Mouse (Mus musculus) adrenal gland, adult 18-20 months (tissue): Measurements from ENCODE around the gene Epm2a. TPM values are rescaled to one million over a fixed set of nuclear protein-coding genes. Genes with fewer than 3 reads are reported as not detected.

ENCODE experiments used
- DNase-seq, 2 experiments: peaks; one replicate each; pipeline ENCODE4 v3.0.0; 2021 to 2022; ENCODE audit warnings: low spot score in 2 of 2
- total RNA-seq, 2 experiments: library from RNA; stranded (reverse); gene quantifications; 1 replicate in 1 of 2; 2 replicates in 1 of 2; pipeline ENCODE4 v1.2.3; 2021

Epm2a gene
- total RNA-seq, 2 experiments from 2014 or later = 10.9 to 14.9 TPM

GRCm38 (mm10) chr10:11420071-11420470 is 76.9 kb downstream of the Epm2a start:
- DNase-seq = no peak

DNA sequence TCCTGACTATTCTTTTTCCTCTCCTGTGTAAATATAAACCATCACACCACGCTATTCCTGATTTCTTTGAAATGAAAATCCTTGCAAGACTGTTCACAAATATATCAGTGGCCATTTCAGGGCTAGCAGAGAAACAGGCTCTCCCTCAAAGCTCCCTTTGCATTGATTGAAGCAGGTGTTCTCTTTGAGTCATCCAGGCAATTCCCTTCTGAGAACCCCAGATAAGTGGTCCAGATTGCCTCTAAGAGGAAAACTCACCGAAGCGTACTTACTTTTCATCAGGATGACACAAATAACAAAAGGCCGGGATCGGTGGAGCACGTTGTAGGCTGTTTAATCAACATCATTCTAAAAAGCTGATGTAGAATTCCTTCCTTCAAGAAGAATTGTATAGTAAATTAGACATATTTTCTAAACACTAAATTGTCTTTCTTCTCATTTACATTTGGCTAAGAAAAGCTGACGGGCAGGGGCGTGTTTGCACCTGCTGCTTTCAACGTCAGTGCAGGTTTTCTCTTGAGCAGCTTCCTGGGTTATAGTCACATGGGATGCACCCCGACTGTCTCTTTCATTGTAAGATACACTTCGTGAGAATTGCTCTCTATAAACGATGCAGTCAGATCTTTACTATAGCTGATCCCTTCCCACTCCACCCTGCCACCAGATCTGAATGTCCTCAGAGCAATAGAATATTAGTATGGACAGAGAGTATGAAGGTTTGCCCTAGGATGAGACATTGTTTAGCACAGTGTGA is 86.0 kb downstream of the Epm2a start:
- no peak for DNase-seq

- DNase-seq = no peak
Observed at GRCm38 (mm10) chr10:11436961-11437360, 93.8 kb downstream of the Epm2a start.

DNA sequence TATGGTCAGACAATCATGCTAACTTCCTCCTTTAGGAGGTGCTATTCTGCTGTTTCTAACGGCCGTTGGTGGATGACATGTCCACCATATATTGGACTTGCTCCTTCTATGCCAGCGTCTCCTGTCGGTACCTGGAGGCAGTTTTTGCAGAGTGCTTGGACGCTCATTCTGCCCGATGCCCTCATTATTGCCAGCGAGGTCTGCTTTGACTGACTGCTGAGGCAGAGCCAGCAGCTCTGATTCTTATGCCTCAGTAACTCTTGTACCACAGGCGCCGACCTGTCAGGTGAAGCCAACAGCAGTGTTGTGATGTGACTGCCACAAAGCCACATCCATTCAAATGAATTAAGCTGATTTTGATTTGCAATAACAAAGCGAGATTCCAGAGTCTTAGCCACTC is 95.3 kb downstream of the Epm2a start:
- no peak for DNase-seq

- DNase-seq = no peak
Observed at GRCm38 (mm10) chr10:11439342-11439741, 96.1 kb downstream of the Epm2a start.

DNA sequence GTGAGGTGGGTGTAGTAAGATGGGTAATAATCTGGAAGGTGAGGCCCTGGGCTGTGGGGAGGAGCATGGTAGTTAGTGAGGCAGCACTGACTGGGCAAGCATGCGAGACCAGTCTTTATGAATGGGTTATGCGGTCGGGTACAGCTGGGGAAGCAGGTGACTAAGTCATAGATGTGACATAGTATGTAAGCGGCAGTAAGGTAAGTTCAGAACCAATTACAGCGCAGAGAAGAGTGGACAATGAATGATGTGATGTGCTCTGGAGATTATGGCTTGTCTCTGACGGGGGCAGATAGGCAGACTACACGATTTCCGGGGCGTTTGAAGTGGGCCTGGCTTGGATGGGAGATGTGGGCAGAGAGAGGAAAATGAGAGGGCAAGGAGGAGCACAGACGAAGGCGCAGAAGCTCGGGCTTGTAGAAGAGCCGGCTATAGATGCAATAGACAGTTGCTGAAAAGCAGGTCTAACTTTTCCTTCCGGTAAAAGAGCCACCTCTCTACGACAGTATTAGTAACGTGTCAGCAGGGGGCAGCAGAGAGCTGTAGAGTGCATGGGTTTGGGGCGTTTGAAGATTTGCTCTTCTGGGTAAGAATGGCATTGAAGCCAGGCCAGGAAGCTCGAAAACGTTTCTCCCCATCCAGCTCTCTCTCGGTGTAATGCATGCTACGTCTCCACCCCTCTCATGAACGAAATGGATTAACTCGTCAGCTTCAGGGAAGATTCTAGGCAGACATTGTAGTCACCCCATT is 106.5 kb downstream of the Epm2a start:
- peak; percentile 66 to 73 for DNase-seq

DNA sequence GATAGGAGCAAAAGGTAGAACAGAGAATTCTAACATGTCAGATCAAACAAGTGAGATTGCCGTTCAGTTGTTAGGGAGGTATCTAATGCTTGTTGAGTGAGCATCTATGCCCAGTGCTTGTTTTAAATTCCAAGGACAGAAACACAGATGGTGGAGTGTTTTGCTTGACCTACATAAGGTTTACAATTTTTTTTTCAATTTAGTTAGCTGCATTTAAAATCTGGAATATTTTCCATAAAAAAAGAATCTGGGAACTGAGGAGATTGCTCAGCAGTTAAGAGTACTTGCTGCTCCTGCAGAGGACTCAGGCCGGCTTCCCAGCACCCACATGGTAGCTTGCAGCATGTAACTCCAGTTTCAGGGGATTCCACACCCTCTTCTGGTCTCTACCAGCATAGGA is 109.3 kb downstream of the Epm2a start:
- no peak for DNase-seq

GRCm38 (mm10) chr10:11457445-11457844 is 114.2 kb downstream of the Epm2a start:
- no peak for DNase-seq

GRCm38 (mm10) chr10:11491956-11492355 is 148.8 kb downstream of the Epm2a start:
- peak; percentile 72 to 80 for DNase-seq

Other genes starting within 250 kb of the Epm2a start
- 10 to 100 TPM; 13.8 to 18.1 TPM for gene Shprh, start 194.0 kb upstream of the Epm2a start, total RNA-seq
- gene Fbxo30, start 62.1 kb upstream of the Epm2a start, total RNA-seq = 10 to 100 TPM; 31.3 to 31.4 TPM